Mouse (Mus musculus): ENCODE data around the gene Ppfia1.

The Ppfia1 gene

DNA sequence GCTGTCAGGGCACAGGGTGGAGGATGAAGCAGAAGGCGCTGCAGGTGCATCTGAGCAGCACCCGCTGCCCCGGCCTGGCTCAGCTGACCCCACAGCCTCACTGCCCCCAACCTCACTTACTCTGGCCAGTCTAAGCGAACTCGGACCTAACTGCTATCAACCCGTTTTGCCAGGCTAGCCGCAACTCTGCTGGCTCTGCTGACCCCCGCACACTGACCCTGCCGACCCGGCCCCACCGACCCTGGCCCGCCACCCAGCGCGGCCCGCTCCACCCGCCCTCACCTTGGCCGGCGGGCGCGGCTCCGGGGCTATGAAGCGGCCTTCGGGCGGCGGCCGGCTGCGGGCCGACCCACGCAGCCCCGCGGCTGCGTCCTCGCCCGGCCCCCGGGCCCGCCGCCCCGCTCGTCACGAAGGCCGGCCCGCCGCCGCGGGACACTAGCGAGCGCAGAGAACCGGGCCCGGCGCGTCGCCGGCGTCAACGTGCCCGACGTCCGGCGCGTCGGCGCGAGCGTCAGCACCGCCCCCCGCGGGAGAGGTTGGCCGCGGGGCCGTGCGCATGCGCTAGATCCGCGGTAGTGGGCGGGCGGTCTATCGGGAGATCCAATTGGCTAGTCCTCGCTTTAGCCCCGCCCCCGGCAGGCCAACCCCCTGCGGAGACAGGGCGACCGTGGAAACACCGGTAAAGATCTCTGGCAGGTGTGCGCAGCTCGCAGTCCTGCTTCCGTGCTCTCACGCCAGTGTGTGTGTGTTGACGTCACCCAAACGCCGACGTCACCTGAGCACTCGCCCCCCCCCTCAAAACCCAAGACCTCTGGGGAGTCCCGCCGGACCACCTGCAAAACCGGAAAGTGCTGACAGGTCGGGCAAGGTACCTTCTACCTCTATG, at the start of gene Ppfia1:
Ppfia1 (minus strand) TSS at position 493 of the 886 bp plus-strand sequence.
- peak; percentile 97 for DNase-seq

- DNase-seq = no peak
Measured at GRCm38 (mm10) chr7:144600333-144600900, 46.9 kb upstream of the Ppfia1 start.

- DNase-seq = no peak
Measured at GRCm38 (mm10) chr7:144589508-144589907, 36.0 kb upstream of the Ppfia1 start.

DNA sequence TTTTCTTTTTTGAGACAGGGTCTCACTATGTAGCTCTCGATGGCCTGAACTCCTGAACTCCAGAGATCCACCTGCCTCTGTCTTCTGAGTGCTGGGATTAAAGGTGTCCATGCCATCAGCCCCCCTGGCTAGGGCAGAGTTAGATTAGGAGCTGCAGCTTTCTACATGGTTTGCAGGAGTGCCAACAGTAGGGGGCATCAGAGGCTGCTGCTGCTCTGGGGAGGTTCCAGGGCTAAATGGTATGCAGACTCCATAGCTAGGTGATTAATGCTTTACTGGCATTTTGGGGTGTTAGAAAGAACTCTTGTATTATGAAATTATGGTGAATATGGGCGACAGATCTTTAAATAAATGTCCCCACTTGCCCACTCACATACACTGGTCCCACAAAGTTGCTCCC, 33.8 kb upstream of the Ppfia1 start:
- no peak for DNase-seq

- DNase-seq = peak; percentile 41
Measured at GRCm38 (mm10) chr7:144585648-144586047, 32.1 kb upstream of the Ppfia1 start.

- DNase-seq = no peak
Measured at GRCm38 (mm10) chr7:144583619-144584018, 30.1 kb upstream of the Ppfia1 start.

GRCm38 (mm10) chr7:144582284-144582980, 28.9 kb upstream of the Ppfia1 start, which contains the start of gene Fadd:
Fadd (minus strand) TSS chr7:144582463.
- DNase-seq = peak; percentile 95

DNA sequence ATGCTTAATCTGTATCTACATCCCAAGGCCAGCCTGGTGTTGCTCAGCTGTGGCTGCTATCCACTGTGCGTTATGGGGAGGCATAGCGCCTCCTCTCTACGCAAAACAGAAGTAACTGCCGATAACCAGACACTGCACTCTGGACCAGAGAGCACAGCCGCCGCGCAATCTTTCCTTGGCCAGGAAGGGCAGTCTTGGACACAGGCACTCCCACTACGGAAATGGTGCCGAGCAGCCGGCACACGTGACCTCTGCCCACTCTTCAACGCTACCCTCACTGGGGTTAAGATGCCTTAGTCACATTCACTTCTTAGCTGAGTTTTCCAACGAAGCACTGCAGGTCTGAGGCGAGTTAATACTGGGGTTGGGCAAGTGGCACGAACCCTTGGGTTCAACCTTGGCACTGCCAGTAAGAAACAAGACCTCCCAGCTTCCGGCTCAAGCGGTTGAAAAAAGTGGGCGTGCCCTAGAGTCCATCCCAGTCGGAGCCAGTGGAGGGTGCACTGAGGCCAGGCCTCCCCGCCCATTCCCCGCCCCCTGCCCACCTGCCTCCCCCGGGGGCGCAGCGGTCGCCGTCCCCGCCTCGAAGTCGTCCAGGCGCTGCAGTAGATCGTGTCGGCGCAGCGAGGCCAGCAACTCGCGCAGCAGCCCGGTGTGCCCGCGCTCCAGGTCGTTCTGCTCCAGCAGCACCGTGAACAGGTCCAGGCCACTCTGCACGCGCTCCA, 28.2 kb upstream of the Ppfia1 start:
- peak; percentile 93 for DNase-seq

DNA sequence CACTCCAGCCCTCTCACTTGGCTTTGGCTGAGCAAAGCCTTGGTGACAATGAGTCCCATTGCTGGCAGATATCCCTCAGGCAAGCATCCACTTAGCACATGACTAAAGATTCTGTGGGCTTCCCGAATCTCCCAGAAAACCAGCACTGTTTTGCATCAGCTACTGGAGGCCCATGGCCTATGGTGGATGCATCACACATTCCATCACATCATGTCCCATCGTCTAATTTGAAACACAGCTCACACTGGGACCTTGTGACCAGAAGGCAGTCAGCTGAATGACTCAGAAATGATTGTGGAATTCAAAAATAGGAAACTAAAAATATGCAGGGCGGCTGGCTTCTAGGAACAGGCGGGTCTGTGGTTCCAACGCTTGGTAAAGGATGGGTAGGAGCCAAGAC, 24.3 kb upstream of the Ppfia1 start:
- no peak for DNase-seq

DNA sequence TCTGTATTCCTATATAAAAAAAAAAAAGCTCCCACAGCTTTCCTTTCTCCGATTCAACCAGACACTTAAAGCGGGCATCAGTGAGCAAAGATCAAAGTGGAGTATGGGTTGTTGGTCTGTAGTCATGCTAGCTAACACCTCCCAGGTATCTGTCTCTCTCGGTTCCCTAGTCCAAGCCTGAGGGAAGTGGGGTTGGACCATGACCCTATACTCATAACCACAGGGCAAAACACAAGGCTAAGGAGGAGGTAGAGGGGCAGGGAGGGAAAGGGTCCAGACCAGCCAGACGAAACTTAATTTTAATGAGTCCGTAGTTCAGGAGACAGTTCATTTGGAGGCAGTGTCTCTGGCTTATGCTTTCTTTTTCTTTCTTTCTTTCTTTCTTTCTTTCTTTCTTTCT, 18.7 kb upstream of the Ppfia1 start:
- peak; percentile 88 for DNase-seq

- peak; percentile 86 for DNase-seq
Measured at GRCm38 (mm10) chr7:144571598-144571997, 18.1 kb upstream of the Ppfia1 start.

GRCm38 (mm10) chr7:144569428-144569827, 15.9 kb upstream of the Ppfia1 start:
- DNase-seq = peak; percentile 38

GRCm38 (mm10) chr7:144568091-144568490, 14.6 kb upstream of the Ppfia1 start:
- DNase-seq = no peak

DNA sequence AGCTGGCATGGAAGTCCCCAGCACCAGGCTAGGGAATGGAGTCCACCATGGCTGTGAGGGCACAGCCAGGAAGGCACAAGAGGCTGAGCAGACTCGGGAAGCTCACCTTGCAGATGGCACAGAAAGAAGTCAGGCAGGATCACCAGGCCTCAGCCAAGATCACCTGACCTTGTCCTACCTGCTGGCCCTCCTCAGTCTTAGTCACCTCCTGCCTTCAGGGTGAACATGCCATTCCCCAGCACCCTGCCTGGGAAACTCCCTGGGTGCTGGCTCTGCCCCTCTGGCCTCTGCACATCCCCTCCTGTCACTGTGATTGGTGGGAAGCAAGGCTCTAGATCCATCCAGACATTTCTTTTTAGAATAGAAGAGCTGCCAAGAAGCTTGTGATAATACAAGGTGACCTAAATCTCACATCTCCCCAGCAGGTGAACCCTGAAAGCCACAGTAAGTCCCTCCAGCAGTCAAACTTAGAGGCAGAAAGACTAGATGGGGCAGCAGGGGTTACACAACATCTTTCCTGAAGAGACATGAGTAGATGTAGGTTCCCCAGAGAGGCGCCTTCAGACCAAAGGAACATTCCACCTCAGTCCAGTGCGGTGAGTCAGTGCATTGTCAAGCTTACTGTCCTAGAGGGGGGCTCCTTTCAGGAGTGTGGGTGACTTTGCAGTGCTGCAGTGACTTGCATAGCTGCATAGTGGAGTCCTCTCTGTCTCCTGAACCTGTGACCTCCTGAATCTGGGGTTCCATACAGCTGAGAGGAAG, 13.6 kb upstream of the Ppfia1 start:
- no peak for DNase-seq

DNA sequence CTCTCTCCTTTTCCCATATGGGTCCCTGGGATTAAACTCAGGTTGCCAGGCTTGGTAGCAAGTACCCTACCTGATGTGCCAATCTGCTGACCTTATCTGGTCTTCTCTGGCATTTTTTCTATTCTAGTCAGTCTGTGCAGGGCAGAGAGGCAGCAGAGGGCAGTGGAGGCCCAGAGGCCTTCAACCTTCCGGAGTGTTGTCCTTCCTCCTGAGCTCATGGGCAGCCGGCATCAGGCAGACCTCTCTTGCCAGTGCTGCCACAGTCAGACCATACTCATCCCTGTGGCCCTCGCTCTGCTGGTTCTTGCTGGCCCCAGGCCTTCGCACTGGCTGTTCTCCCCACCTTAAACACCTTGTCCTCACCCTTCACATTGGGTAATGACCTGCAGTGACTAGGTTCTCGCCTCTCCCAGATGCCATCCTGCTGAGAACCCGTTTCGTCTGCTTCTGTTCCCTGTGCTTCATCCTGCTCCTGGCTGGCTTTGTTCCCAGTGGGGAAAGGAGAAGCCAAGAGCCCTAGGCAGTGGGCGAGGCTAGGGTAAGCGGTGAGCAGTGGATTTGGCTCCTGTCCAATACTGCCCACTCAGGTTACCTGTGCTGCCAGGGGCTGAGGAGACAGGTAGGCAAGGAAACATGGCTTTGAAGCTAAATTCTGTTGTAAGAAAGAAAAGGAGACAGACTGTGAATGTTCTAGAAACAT, 10.1 kb upstream of the Ppfia1 start:
- DNase-seq = peak; percentile 50

GRCm38 (mm10) chr7:144562016-144562415, 8.5 kb upstream of the Ppfia1 start:
- peak; percentile 29 for DNase-seq

GRCm38 (mm10) chr7:144560594-144560993, 7.1 kb upstream of the Ppfia1 start:
- no peak for DNase-seq

DNA sequence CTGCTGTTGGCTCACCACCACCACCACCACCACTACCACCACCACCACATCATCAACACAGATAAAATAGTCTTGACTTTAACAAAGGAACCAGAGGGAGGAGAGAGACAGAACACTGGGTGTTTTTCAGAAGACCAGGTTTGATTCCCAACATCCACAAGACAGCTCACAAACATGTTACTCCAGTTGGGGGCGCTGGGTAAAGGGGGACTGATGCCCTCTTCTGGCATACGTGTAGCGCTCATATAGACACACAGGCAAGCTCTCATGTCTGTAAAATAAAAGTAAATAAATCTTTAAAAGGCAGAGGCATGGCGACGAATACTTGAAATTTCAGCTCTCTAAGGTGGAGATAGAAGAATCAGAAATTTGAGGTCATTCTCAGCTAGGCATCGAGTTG, 5.0 kb upstream of the Ppfia1 start:
- no peak for DNase-seq

- no peak for DNase-seq
Measured at GRCm38 (mm10) chr7:144554123-144554472, 569 bp upstream of the Ppfia1 start.

GRCm38 (mm10) chr7:144552274-144552673, 1.3 kb downstream of the Ppfia1 start:
- no peak for DNase-seq

DNA sequence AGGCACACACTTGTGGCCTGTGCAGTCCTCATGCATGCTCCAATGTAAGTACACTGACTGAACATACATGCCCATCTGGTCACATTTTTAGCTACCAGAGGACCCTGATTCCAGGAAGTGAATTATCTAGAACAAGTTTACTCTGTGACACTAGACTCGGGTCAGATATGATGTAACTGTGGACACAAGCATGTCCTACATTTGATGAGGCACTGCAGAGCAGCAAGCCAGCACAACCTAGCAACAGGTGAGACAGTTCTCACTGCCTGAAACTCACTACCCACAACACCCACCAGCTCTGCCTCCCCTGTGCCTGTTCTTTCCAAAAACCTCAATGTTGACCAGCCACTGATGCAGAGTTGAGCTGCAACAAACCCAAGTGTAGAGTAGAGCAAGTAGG, 2.7 kb downstream of the Ppfia1 start:
- DNase-seq = no peak
